Mouse (Mus musculus): ENCODE results near the gene Clec4b1. TPM values are rescaled to one million over a fixed set of nuclear protein-coding genes. Genes with fewer than 3 reads are reported as not detected.
"Not testable (repeated sequence)": the region's sequence is repeated elsewhere in the genome, so short reads cannot be mapped to it uniquely, and the experiment has no call there.

Gene Clec4b1
- total RNA-seq (2021) = not detected
- long read RNA-seq, experiment 1 = 0 reads
- long read RNA-seq, experiment 2 = 0 reads

- no peak for DNase-seq (ENCODE audit: low spot score in 2 of 2)
Observed at GRCm38 (mm10) chr6:123049742-123050372, at the start of gene Clec4b1. Clec4b1 (plus strand) TSS chr6:123049962.

GRCm38 (mm10) chr6:123004696-123005095 lies 45.1 kb upstream of the Clec4b1 start:
- not testable (repeated sequence) for DNase-seq (ENCODE audit: low spot score in 2 of 2)

- DNase-seq (ENCODE audit: low spot score in 2 of 2) = no peak
Observed at GRCm38 (mm10) chr6:123005591-123005990, 44.2 kb upstream of the Clec4b1 start.

- no peak for DNase-seq (ENCODE audit: low spot score in 2 of 2)
Observed at GRCm38 (mm10) chr6:123095125-123095843, 45.5 kb downstream of the Clec4b1 start.

GRCm38 (mm10) chr6:123106128-123106527 lies 56.4 kb downstream of the Clec4b1 start, which contains the start of gene Clec4a2:
Clec4a2 (plus strand) TSS chr6:123106428.
- not testable (repeated sequence) for DNase-seq (ENCODE audit: low spot score in 2 of 2)

Other genes with a start within 250 kb of the Clec4b1 start
- gene Slc2a3, start 248.3 kb upstream of the Clec4b1 start, total RNA-seq (2021) = 100 to 1,000 TPM; 124 to 130 TPM
- 10 to 100 TPM; 26.1 to 26.3 TPM for gene Foxj2, start 230.0 kb upstream of the Clec4b1 start, total RNA-seq (2021)
- under 1 TPM; 0.46 to 0.91 TPM for gene C3ar1, start 193.8 kb upstream of the Clec4b1 start, total RNA-seq (2021)
- gene Necap1, start 175.5 kb upstream of the Clec4b1 start, total RNA-seq (2021) = 100 to 1,000 TPM; 178 to 191 TPM
- under 1 TPM; 0.24 to 0.62 TPM for gene Clec4a1, start 128.1 kb upstream of the Clec4b1 start, total RNA-seq (2021)
- 1 to 10 TPM; 1.1 to 2.0 TPM for gene Clec4a3, start 97.4 kb upstream of the Clec4b1 start, total RNA-seq (2021)
- gene Clec4a4, start 59.6 kb upstream of the Clec4b1 start, total RNA-seq (2021) = not detected
- gene Clec4a2, start 56.5 kb downstream of the Clec4b1 start, total RNA-seq (2021) = 1 to 10 TPM; 2.3 to 2.6 TPM
- not detected for gene Clec4b2, start 122.9 kb downstream of the Clec4b1 start, total RNA-seq (2021)
- 1 to 10 TPM in 1 of 2 experiments, not detected in 1; 1.2 TPM for gene Clec4n, start 179.9 kb downstream of the Clec4b1 start, total RNA-seq (2021)
- not detected for gene Clec4d, start 212.1 kb downstream of the Clec4b1 start, total RNA-seq (2021)
- not detected for gene Clec4e, start 239.9 kb downstream of the Clec4b1 start, total RNA-seq (2021)